Mouse (Mus musculus) liver, embryonic 11.5 days (tissue): ENCODE results near the gene 2410004B18Rik. TPM values are rescaled to one million over a fixed set of nuclear protein-coding genes. Genes with fewer than 3 reads are reported as not detected.

Source experiments
- ATAC-seq: fragments of 200-750 bp; cut with Nextera tagmentation; replicated peaks from 2 replicates; pipeline ENCODE4 v1.8.0; 2017; ENCODE audit warnings: moderate number of reproducible peaks, mild to moderate bottlenecking, moderate TSS enrichment, moderate library complexity; ENCODE audit not compliant: low FRiP score
- DNase-seq: peaks from one replicate; pipeline ENCODE4 v3.0.0-alpha.2; 2017; ENCODE audit warnings: low spot score
- H3K27ac ChIP-seq: fragments of 300-500 bp; sonication (generic); 2 replicates; pipeline ENCODE4 v1.5.1; 2014; ENCODE audit warnings: mild to moderate bottlenecking, low read depth, low read length, control low read depth
- H3K27me3 ChIP-seq: fragments of 300-500 bp; sonication (generic); replicated peaks from 2 replicates; pipeline ENCODE4 v1.6.1; 2014; ENCODE audit warnings: low read length, mixed read lengths; ENCODE audit not compliant: control insufficient read depth, insufficient read depth
- H3K36me3 ChIP-seq: fragments of 300-500 bp; sonication (generic); 2 replicates; pipeline ENCODE4 v1.6.1; 2014; ENCODE audit warnings: mild to moderate bottlenecking, low read length, moderate library complexity, mixed read lengths; ENCODE audit not compliant: control insufficient read depth, insufficient read depth
- H3K4me1 ChIP-seq: fragments of 300-500 bp; sonication (generic); replicated peaks from 2 replicates; pipeline ENCODE4 v1.6.1; 2014; ENCODE audit warnings: low read length, mixed read lengths; ENCODE audit not compliant: control insufficient read depth, insufficient read depth
- H3K4me2 ChIP-seq: fragments of 300-500 bp; sonication (generic); 2 replicates; pipeline ENCODE4 v1.6.1; 2014; ENCODE audit warnings: mild to moderate bottlenecking, control low read depth, moderate library complexity
- H3K4me3 ChIP-seq: fragments of 300-500 bp; sonication (generic); 2 replicates; pipeline ENCODE4 v1.5.1; 2014; ENCODE audit warnings: low read depth, low read length, control low read depth
- H3K9ac ChIP-seq: fragments of 300-500 bp; sonication (generic); 2 replicates; pipeline ENCODE4 v1.6.1; 2014; ENCODE audit warnings: low read depth, low read length, control low read depth
- H3K9me3 ChIP-seq: fragments of 300-500 bp; sonication (generic); 2 replicates; pipeline ENCODE4 v1.6.1; 2016; ENCODE audit warnings: low read length, inconsistent platforms, mixed read lengths; ENCODE audit not compliant: control insufficient read depth
- WGBS: fragments of 180-500 bp; shearing (Covaris S2); extraction: QIAGEN DNeasy Blood & Tissue Kit; methylation state at CpG from one replicate; pipeline ENCODE4 v1.1.7; 2014; 5-methylcytosine and 5-hydroxymethylcytosine counted together
- polyA plus RNA-seq: library from polyadenylated mRNA; unstranded; fragments of >200 nt; fragmentation: Nextera tagmentation; extraction: Ambion mirVana; gene quantifications from 2 replicates; pipeline ENCODE4 v1.2.1, GENCODE M21; 2014

The 2410004B18Rik gene
- polyA plus RNA-seq, 1 experiment from 2014 or later: 39.6 TPM

GRCm38 (mm10) chr3:145939971-145940370 lies 2.2 kb downstream of the 2410004B18Rik start:
- H3K4me1 ChIP-seq: peaks cover 21% of the 10 kb centered on the region
- no peaks in the 10 kb centered on the region for H3K27me3 ChIP-seq
- H3K4me3 ChIP-seq: no peak overlapping the region
- peak overlapping the region; percentile 86 for H3K4me2 ChIP-seq
- H3K36me3 ChIP-seq: peaks cover 12% of the 10 kb centered on the region; the same call in 1 of the 2 replicates
- DNase-seq (no peak), ATAC-seq (no peak)
- H3K9ac ChIP-seq: no peak overlapping the region
- no peak overlapping the region for H3K27ac ChIP-seq
- 87% methylated on average over 4 of the region's 4 CpGs for WGBS
- no peaks in the 10 kb centered on the region for H3K9me3 ChIP-seq

GRCm38 (mm10) chr3:145941971-145942370 lies 4.2 kb downstream of the 2410004B18Rik start:
- H3K9me3 ChIP-seq: no peaks in the 10 kb centered on the region
- H3K4me2 ChIP-seq: no peak overlapping the region
- no peaks in the 10 kb centered on the region for H3K27me3 ChIP-seq
- peaks cover 12% of the 10 kb centered on the region; the same call in 1 of the 2 replicates for H3K36me3 ChIP-seq
- H3K4me1 ChIP-seq: peaks cover 21% of the 10 kb centered on the region
- ATAC-seq (0 out of 2 replicates have a peak, but pooled peaks have one; percentile 9), DNase-seq (no peak)
- 4% methylated on average over 3 of the region's 3 CpGs for WGBS
- H3K27ac ChIP-seq: no peak overlapping the region
- H3K9ac ChIP-seq: no peak overlapping the region
- H3K4me3 ChIP-seq: no peak overlapping the region

- 61% methylated on average over 7 of the region's 7 CpGs for WGBS
- ATAC-seq: 0 out of 2 replicates have a peak, but pooled peaks have one; percentile 27
- peaks cover 13% of the 10 kb centered on the region for H3K4me1 ChIP-seq
These were observed 6.5 kb downstream of the 2410004B18Rik start for GRCm38 (mm10) chr3:145944348-145944747.

GRCm38 (mm10) chr3:145945904-145946303 lies 8.1 kb downstream of the 2410004B18Rik start:
- H3K9ac ChIP-seq: no peak overlapping the region
- WGBS: 71% methylated on average over 3 of the region's 3 CpGs
- peaks cover 10% of the 10 kb centered on the region; the same call in 1 of the 2 replicates for H3K4me1 ChIP-seq
- no peak for DNase-seq
- H3K4me2 ChIP-seq: no peak overlapping the region
- no peak overlapping the region for H3K27ac ChIP-seq
- peaks cover 11% of the 10 kb centered on the region; the same call in 1 of the 2 replicates for H3K36me3 ChIP-seq
- no peak for ATAC-seq
- no peaks in the 10 kb centered on the region for H3K9me3 ChIP-seq
- H3K4me3 ChIP-seq: no peak overlapping the region
- no peaks in the 10 kb centered on the region for H3K27me3 ChIP-seq

More at GRCm38 (mm10) chr3:145944348-145944747, 6.5 kb downstream of the 2410004B18Rik start:
- Histone ChIP-seq H3K27ac (no peak overlapping the region), H3K9ac (no peak overlapping the region), H3K4me3 (no peak overlapping the region), H3K27me3 (no peaks in the 10 kb centered on the region), H3K36me3 (peaks cover 12% of the 10 kb centered on the region; the same call in 1 of the 2 replicates), H3K9me3 (no peaks in the 10 kb centered on the region), H3K4me2 (no peak overlapping the region)
- DNase-seq: no peak

GRCm38 (mm10) chr3:145946654-145947053 lies 8.8 kb downstream of the 2410004B18Rik start:
- Histone ChIP-seq H3K4me3 (no peak overlapping the region), H3K27ac (no peak overlapping the region), H3K36me3 (peaks cover 6% of the 10 kb centered on the region; the same call in 1 of the 2 replicates), H3K27me3 (no peaks in the 10 kb centered on the region), H3K4me2 (no peak overlapping the region), H3K9ac (no peak overlapping the region), H3K4me1 (peaks cover 14% of the 10 kb centered on the region), H3K9me3 (no peaks in the 10 kb centered on the region)
- ATAC-seq (no peak), DNase-seq (no peak)
- WGBS: 63% methylated on average over 2 of the region's 2 CpGs

GRCm38 (mm10) chr3:145947539-145948204 lies 9.9 kb downstream of the 2410004B18Rik start:
- Histone ChIP-seq H3K27ac (no peak overlapping the region), H3K4me1 (peaks cover 21% of the 10 kb centered on the region), H3K4me2 (no peak overlapping the region), H3K27me3 (no peaks in the 10 kb centered on the region), H3K9ac (no peak overlapping the region), H3K9me3 (no peaks in the 10 kb centered on the region), H3K36me3 (peaks cover 6% of the 10 kb centered on the region; the same call in 1 of the 2 replicates), H3K4me3 (no peak overlapping the region)
- ATAC-seq (no peak), DNase-seq (no peak)
- 36% methylated on average over 6 of the region's 6 CpGs for WGBS

- Histone ChIP-seq H3K4me3 (peak overlapping the region; percentile 29), H3K9me3 (no peaks in the 10 kb centered on the region), H3K27ac (no peak overlapping the region), H3K9ac (peak overlapping the region; percentile 39), H3K4me1 (peaks cover 26% of the 10 kb centered on the region), H3K27me3 (no peaks in the 10 kb centered on the region), H3K4me2 (peak overlapping the region; percentile 76), H3K36me3 (no peaks in the 10 kb centered on the region)
- ATAC-seq (peak; percentile 69), DNase-seq (peak; percentile 58)
- 5% methylated on average over 15 of the region's 15 CpGs for WGBS
These were observed 12.4 kb downstream of the 2410004B18Rik start for GRCm38 (mm10) chr3:145950034-145950814.

GRCm38 (mm10) chr3:145950815-145951130 lies 13.0 kb downstream of the 2410004B18Rik start:
- ATAC-seq (no peak), DNase-seq (no peak)
- no peak overlapping the region for H3K27ac ChIP-seq
- no peaks in the 10 kb centered on the region for H3K36me3 ChIP-seq
- H3K4me1 ChIP-seq: peaks cover 26% of the 10 kb centered on the region
- 20% methylated on average over 5 of the region's 5 CpGs for WGBS
- H3K9me3 ChIP-seq: no peaks in the 10 kb centered on the region
- no peak overlapping the region for H3K9ac ChIP-seq
- peak overlapping the region; percentile 76 for H3K4me2 ChIP-seq
- no peaks in the 10 kb centered on the region for H3K27me3 ChIP-seq
- peak overlapping the region; percentile 29; the same call in 1 of the 2 replicates for H3K4me3 ChIP-seq
